Mouse (Mus musculus) thymus, adult 2 months (tissue): ENCODE measurements around the gene Rreb1. TPM values are rescaled to one million over a fixed set of nuclear protein-coding genes. Genes with fewer than 3 reads are reported as not detected.

ENCODE experiments used
- DNase-seq: peaks from one replicate; pipeline ENCODE4 v3.0.0; 2021
- H3K27ac ChIP-seq: fragments of 200-500 bp; 2 replicates; pipeline ENCODE4 v1.5.1; 2012; ENCODE audit warnings: low read length, control low read depth; ENCODE audit not compliant: control insufficient read depth, insufficient read depth
- H3K27me3 ChIP-seq: fragments of 200-500 bp; 2 replicates; pipeline ENCODE4 v1.6.1; 2012; ENCODE audit warnings: mild to moderate bottlenecking, low read length, moderate library complexity, mixed read lengths; ENCODE audit not compliant: control insufficient read depth, insufficient read depth
- H3K36me3 ChIP-seq: fragments of 200-500 bp; 2 replicates; pipeline ENCODE4 v1.6.1; 2012; ENCODE audit warnings: mild to moderate bottlenecking, low read length, moderate library complexity; ENCODE audit not compliant: control insufficient read depth, insufficient read depth
- H3K4me1 ChIP-seq: fragments of 200-500 bp; replicated peaks from 2 replicates; pipeline ENCODE4 v1.6.1; 2012; ENCODE audit warnings: low read length; ENCODE audit not compliant: control insufficient read depth, insufficient read depth
- H3K4me3 ChIP-seq: fragments of 200-500 bp; 2 replicates; pipeline ENCODE4 v1.5.1; 2012; ENCODE audit warnings: mild to moderate bottlenecking, low read length, control low read depth, moderate library complexity; ENCODE audit not compliant: control insufficient read depth, insufficient read depth
- CTCF ChIP-seq: fragments of 200-500 bp; IDR thresholded peaks from 2 replicates; pipeline ENCODE4 v1.5.1; 2012; ENCODE audit warnings: mild to moderate bottlenecking, control low read depth, low read length, moderate library complexity, borderline replicate concordance; ENCODE audit not compliant: control insufficient read depth, poor library complexity, insufficient read depth; ENCODE audit errors: extremely low read depth
- POLR2A ChIP-seq: fragments of 200-500 bp; IDR thresholded peaks from 2 replicates; pipeline ENCODE4 v1.6.1; 2012; ENCODE audit warnings: mild to moderate bottlenecking, low read length, control low read depth, moderate library complexity; ENCODE audit not compliant: control insufficient read depth, poor library complexity, insufficient read depth; ENCODE audit errors: extremely low read depth
- WGBS: fragments of 180-500 bp; shearing (Covaris S2); methylation state at CpG from one replicate; pipeline ENCODE4 v1.1.7; 2018; 5-methylcytosine and 5-hydroxymethylcytosine counted together
- polyA plus RNA-seq: library from polyadenylated mRNA; depleted of rRNA; stranded (reverse); fragments of >200 nt; gene quantifications from 2 replicates; pipeline ENCODE4 v1.2.3, GENCODE M21; 2012

Gene Rreb1
- polyA plus RNA-seq, 1 experiment, result 37.5 TPM

DNA sequence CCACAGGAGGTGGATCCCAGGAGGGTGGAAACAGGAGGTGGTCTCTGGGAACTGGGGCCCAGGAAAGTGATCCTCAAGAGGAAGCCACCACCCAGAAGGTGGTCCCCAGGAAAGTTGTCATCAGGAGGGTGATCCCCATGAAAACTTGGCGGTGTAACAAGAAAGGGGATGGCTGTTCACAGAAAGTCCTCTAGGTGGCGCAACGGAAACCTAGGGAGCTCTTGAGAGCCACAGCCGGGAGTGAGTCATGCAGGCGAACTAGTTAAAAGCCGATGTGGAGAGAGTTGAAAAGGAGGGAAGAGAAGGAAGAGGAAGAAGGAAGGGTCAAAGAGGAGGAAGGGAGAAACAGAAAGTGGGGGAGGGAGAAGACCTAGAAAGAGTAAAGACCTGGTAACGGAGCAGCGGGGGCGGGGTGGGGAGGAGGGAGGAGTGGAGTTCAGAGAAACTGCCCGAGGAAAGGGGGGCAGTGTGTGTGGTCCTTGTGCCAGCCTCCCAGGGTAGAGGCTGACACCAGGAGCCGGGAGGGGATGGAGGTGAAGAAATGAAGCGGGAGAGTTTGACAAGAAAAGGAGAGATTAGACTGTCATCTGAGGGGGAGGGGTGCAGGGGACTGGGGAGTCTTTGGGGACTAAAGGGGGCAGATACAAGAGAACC is 185.3 kb downstream of the Rreb1 start:
- 6% methylated on average over 12 of the region's 12 CpGs for WGBS
- Histone ChIP-seq H3K27ac (no peak overlapping the region), H3K4me1 (peaks cover 8% of the 10 kb centered on the region), H3K4me3 (peak overlapping the region; percentile 54), H3K36me3 (no peaks in the 10 kb centered on the region), H3K27me3 (no peaks in the 10 kb centered on the region)
- DNase-seq, result peak; percentile 74
- no peak for TF ChIP-seq POLR2A
- TF ChIP-seq CTCF, result peak; percentile 66; the same call in 1 of the 2 replicates

GRCm38 (mm10) chr13:37964128-37965087 is 186.2 kb downstream of the Rreb1 start:
- Histone ChIP-seq H3K4me1 (peaks cover 8% of the 10 kb centered on the region), H3K27ac (no peak overlapping the region), H3K36me3 (no peaks in the 10 kb centered on the region), H3K4me3 (no peak overlapping the region), H3K27me3 (no peaks in the 10 kb centered on the region)
- DNase-seq, result no peak
- 57% methylated on average over 20 of the region's 20 CpGs for WGBS
- TF ChIP-seq CTCF, result no peak

DNA sequence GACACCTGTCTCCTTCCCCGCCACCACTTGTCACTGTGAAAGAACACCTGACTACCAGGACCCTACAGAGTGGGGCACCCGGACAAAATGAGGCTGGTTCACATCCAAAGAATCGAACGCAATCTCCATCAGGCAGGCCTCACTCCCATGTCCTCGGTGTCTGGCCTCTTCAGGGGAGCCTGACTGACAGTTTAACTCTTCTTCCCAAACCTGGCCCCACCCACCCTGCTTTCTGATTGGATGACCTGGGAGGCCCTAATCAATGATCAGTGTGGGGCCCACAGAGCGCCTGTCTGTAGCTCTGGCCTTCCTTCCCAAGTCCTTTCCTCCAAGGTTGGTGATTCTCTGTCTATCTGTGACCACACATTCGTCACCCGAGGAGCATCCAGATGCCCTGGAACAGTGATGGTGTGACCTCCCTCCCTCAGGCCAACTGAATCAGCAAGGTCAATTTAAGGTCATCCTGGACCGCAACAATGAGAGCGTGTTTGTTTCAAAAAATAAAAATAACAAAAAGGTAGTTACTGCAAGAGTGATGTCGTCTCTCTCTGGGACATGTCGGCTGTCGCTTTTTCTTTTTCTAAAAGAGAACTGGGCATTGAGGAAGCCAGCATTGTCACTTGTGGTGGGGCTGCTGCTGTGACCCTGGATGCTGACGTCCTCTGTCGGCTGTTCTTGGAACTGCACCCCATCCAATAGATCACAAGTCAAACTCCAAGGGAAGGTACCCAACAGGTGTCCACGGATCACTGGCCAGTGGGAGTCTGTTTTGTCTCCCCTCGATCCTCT is 187.1 kb downstream of the Rreb1 start:
- H3K4me3 ChIP-seq, result no peak overlapping the region
- H3K27me3 ChIP-seq, result no peaks in the 10 kb centered on the region
- DNase-seq, result no peak
- H3K4me1 ChIP-seq, result peaks cover 5% of the 10 kb centered on the region
- TF ChIP-seq POLR2A (no peak), CTCF (no peak)
- no peak overlapping the region for H3K27ac ChIP-seq
- no peaks in the 10 kb centered on the region for H3K36me3 ChIP-seq
- WGBS, result 79% methylated on average over 17 of the region's 17 CpGs

GRCm38 (mm10) chr13:37966256-37967051 is 188.3 kb downstream of the Rreb1 start:
- WGBS, result 92% methylated on average over 15 of the region's 15 CpGs
- no peaks in the 10 kb centered on the region for H3K27me3 ChIP-seq
- no peaks in the 10 kb centered on the region for H3K36me3 ChIP-seq
- TF ChIP-seq CTCF (no peak), POLR2A (no peak)
- peaks cover 5% of the 10 kb centered on the region for H3K4me1 ChIP-seq
- H3K4me3 ChIP-seq, result no peak overlapping the region
- H3K27ac ChIP-seq, result no peak overlapping the region
- no peak for DNase-seq

- no peak for TF ChIP-seq CTCF
- TF ChIP-seq POLR2A, result no peak
- WGBS, result 93% methylated on average over 12 of the region's 12 CpGs
- no peak overlapping the region for H3K27ac ChIP-seq
Observed at GRCm38 (mm10) chr13:37967052-37967437, 188.8 kb downstream of the Rreb1 start.

More at GRCm38 (mm10) chr13:37967052-37967437, 188.8 kb downstream of the Rreb1 start:
- H3K4me1 ChIP-seq, result peaks cover 5% of the 10 kb centered on the region
- H3K4me3 ChIP-seq, result no peak overlapping the region
- H3K27me3 ChIP-seq, result no peaks in the 10 kb centered on the region
- H3K36me3 ChIP-seq, result no peaks in the 10 kb centered on the region
- no peak for DNase-seq
